Mouse (Mus musculus): Measurements from ENCODE around the gene Ythdf1.

The Ythdf1 gene

DNA sequence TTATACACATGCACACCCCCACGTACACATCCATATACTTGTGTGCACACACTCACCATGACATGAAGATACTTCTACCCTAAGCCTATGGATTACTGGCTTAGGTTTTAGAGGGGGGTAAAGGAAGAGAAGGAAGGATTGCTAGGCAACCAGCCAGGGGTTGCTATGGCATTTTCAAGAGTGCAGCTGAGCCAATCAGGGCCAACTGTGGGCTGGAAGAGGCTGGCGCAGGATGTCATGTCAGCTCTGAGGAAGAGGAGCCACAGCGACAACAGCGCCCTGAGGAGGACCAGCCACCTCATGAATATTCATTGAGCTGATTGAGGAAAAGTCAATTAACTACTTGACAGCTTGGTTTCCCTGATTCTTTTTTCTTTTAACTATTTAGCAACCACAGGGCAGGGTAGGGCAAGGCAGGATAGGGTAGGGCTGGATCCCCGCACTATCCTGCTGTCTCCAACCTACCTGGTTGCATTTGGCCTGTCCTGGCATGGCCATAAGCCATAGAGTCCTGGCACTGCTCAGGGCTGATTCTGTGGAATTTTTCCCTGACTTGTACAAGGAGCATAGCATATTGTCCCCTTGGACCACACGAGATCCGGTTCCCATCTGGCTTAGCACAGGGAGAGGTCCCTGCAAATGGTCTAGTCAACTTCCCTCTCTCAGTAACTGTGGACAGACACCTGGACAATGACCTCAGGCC lies 41.2 kb downstream of the Ythdf1 start:
- DNase-seq (ENCODE audit: low spot score) = no peak

DNA sequence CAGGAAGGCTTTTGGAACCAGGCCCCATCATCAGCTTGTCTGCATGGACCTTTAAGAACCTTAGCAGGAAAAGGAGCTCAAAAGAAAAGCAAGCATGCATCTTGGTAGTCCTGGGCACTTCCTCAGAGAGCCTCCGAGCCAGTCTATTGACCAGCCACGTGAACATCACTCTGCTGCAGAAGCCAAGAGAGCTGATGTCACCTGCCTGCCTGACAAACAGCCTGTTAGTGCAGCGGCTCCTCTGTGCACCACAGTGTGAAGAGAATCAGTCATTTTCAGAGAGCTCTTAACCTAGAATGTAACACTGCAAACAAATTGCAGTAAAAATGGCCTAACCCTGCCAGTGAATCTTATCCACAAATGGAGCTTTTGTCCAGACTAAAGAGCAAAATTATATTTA lies 50.7 kb downstream of the Ythdf1 start:
- DNase-seq (ENCODE audit: low spot score) = no peak

DNA sequence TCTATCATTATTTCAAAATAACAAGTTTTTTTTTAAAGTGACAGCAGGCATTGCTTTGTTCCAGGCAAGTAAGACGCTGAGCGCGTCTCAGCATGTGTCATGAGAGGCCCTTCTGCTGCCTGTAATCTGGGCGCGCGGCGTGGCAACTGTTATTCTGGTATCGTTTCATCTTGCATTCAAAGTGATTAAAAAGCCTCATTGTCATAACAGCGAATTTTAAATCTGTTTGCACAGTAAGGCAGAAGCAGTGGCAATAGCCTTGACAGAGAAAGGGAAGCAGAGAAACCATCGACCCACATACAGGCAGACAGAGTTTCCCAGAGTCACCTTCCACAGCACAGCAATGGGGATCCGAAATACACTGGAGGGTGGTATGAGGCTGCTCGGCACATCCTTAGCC lies 59.2 kb downstream of the Ythdf1 start:
- DNase-seq (ENCODE audit: low spot score) = no peak

GRCm38 (mm10) chr2:180857121-180857520 lies 63.6 kb downstream of the Ythdf1 start:
- DNase-seq (ENCODE audit: low spot score) = no peak

- DNase-seq (ENCODE audit: low spot score) = no peak
Observed at GRCm38 (mm10) chr2:180855005-180855544, 65.7 kb downstream of the Ythdf1 start.

All from MN1 (cell line).